Mouse (Mus musculus) lung, embryonic 16.5 days (tissue): ENCODE measurements around the gene Shank1. TPM values are rescaled to one million over a fixed set of nuclear protein-coding genes. Genes with fewer than 3 reads are reported as not detected.
A peak's percentile ranks its signal among the peaks of the same experiment; 100 is the strongest.

Experiments used
- ATAC-seq: fragments of 200-750 bp; cut with Nextera tagmentation; 2 replicates; pipeline ENCODE4 v1.8.0; 2017; ENCODE audit warnings: low read depth, mild to moderate bottlenecking, moderate library complexity
- H3K27ac ChIP-seq: fragments of 300-500 bp; sonication (generic); 2 replicates; pipeline ENCODE4 v1.5.1; 2014; ENCODE audit warnings: mild to moderate bottlenecking, control low read depth, low read length
- H3K27me3 ChIP-seq: fragments of 300-500 bp; sonication (generic); 2 replicates; pipeline ENCODE4 v1.6.1; 2014; ENCODE audit warnings: low read depth, low read length, mixed read lengths; ENCODE audit not compliant: control insufficient read depth, insufficient read depth
- H3K36me3 ChIP-seq: fragments of 300-500 bp; sonication (generic); 2 replicates; pipeline ENCODE4 v1.6.1; 2014; ENCODE audit warnings: low read length; ENCODE audit not compliant: control insufficient read depth, insufficient read depth
- H3K4me1 ChIP-seq: fragments of 300-500 bp; sonication (generic); replicated peaks from 2 replicates; pipeline ENCODE4 v1.6.1; 2014; ENCODE audit warnings: low read length, mixed read lengths; ENCODE audit not compliant: control insufficient read depth, insufficient read depth
- H3K4me2 ChIP-seq: fragments of 300-500 bp; sonication (generic); 2 replicates; pipeline ENCODE4 v1.6.1; 2014; ENCODE audit warnings: low read depth, low read length, control low read depth
- H3K4me3 ChIP-seq: fragments of 300-500 bp; sonication (generic); 2 replicates; pipeline ENCODE4 v1.5.1; 2014; ENCODE audit warnings: mild to moderate bottlenecking, low read length, control low read depth
- H3K9ac ChIP-seq: fragments of 300-500 bp; sonication (generic); 2 replicates; pipeline ENCODE4 v1.6.1; 2014; ENCODE audit warnings: low read length, control low read depth
- H3K9me3 ChIP-seq: fragments of 300-500 bp; sonication (generic); 2 replicates; pipeline ENCODE4 v1.6.1; 2016; ENCODE audit warnings: low read length; ENCODE audit not compliant: control insufficient read depth
- WGBS: fragments of 180-500 bp; shearing (Covaris S2); extraction: QIAGEN DNeasy Blood & Tissue Kit; methylation state at CpG from one replicate; pipeline ENCODE4 v1.1.7; 2014; 5-methylcytosine and 5-hydroxymethylcytosine counted together
- polyA plus RNA-seq: library from polyadenylated mRNA; unstranded; fragments of >200 nt; fragmentation: Nextera tagmentation; extraction: Ambion mirVana; gene quantifications from 2 replicates; pipeline ENCODE4 v1.2.1, GENCODE M21; 2015

Shank1 gene
- polyA plus RNA-seq, 1 experiment from 2014 or later = 1.1 TPM

- Histone ChIP-seq H3K4me2 (peak overlapping the region; percentile 88), H3K36me3 (no peaks in the 10 kb centered on the region), H3K9me3 (no peaks in the 10 kb centered on the region), H3K9ac (peak overlapping the region; percentile 76), H3K27ac (peak overlapping the region; percentile 76), H3K4me1 (peaks cover 14% of the 10 kb centered on the region), H3K4me3 (peak overlapping the region; percentile 71), H3K27me3 (no peaks in the 10 kb centered on the region)
- 5% methylated on average over 5 of the region's 5 CpGs for whole genome bisulfite sequencing
- ATAC-seq = 0 out of 2 replicates have a peak, but pooled peaks have one; percentile 18
Observed at GRCm38 (mm10) chr7:44374756-44375155, 64.7 kb downstream of the Shank1 start.

- ATAC-seq = no peak
- no peaks in the 10 kb centered on the region for H3K9me3 ChIP-seq
- H3K4me2 ChIP-seq = peak overlapping the region; percentile 88
- peak overlapping the region; percentile 76 for H3K27ac ChIP-seq
- H3K9ac ChIP-seq = no peak overlapping the region
- H3K4me1 ChIP-seq = peaks cover 14% of the 10 kb centered on the region
- peak overlapping the region; percentile 71; the same call in 1 of the 2 replicates for H3K4me3 ChIP-seq
- no peaks in the 10 kb centered on the region for H3K36me3 ChIP-seq
- 8% methylated on average over 10 of the region's 10 CpGs for WGBS
- no peaks in the 10 kb centered on the region for H3K27me3 ChIP-seq
Observed at GRCm38 (mm10) chr7:44375207-44375606, 65.2 kb downstream of the Shank1 start.

DNA sequence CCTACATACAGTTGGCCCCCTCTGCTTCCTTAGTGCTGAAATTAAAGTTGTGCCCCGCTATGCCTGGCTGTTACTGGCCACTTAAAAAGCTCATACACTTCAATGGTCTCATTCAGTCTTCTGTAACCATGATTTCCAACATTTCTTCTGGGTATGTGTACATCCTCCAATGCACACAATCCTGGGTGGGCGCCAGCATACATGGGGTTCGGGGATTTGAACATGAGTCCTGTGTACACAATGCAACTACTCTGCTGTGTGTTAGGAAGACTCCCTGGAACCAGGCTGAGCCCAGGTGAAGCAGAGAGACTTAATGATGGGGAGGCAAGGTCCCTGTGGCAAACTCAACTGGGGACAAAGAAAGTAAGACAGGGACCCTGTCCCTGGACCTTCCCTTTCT is 65.7 kb downstream of the Shank1 start:
- ATAC-seq = no peak
- Histone ChIP-seq H3K36me3 (no peaks in the 10 kb centered on the region), H3K9ac (no peak overlapping the region), H3K4me1 (peaks cover 14% of the 10 kb centered on the region), H3K9me3 (no peaks in the 10 kb centered on the region), H3K4me3 (no peak overlapping the region), H3K4me2 (no peak overlapping the region), H3K27me3 (no peaks in the 10 kb centered on the region), H3K27ac (no peak overlapping the region)
- 58% methylated on average over 3 of the region's 3 CpGs for WGBS

- no peak overlapping the region for H3K27ac ChIP-seq
- 24% methylated on average over 4 of the region's 4 CpGs for WGBS
- H3K4me1 ChIP-seq = peaks cover 14% of the 10 kb centered on the region
- no peaks in the 10 kb centered on the region for H3K36me3 ChIP-seq
- no peak overlapping the region for H3K4me2 ChIP-seq
- peak; percentile 10; the same call in 1 of the 2 replicates for ATAC-seq
- H3K9me3 ChIP-seq = no peaks in the 10 kb centered on the region
- H3K9ac ChIP-seq = no peak overlapping the region
- no peak overlapping the region for H3K4me3 ChIP-seq
- no peaks in the 10 kb centered on the region for H3K27me3 ChIP-seq
Observed at GRCm38 (mm10) chr7:44378290-44378689, 68.2 kb downstream of the Shank1 start.

DNA sequence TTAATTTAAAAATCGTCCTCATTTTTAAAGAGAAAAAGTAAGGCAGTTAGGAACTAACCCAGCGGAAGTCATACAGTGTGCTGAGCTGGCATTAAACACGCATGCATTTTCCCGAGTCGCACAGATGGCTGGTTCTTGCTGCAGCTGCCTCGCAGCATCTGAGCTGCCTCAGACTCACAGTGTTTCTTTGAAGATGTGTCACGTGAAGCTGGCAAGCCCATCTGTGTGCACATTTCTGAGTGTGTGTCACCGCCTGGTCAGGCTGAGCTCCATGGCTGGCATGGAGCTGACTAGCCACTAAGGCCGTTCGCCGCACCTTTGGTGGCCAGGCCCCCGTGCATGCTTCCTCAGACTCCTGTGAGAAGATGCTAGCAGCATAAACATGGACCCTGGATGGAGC is 72.5 kb downstream of the Shank1 start:
- no peaks in the 10 kb centered on the region for H3K36me3 ChIP-seq
- H3K27ac ChIP-seq = no peak overlapping the region
- H3K4me3 ChIP-seq = no peak overlapping the region
- 65% methylated on average over 12 of the region's 12 CpGs for WGBS
- H3K4me1 ChIP-seq = peaks cover 7% of the 10 kb centered on the region
- no peaks in the 10 kb centered on the region for H3K27me3 ChIP-seq
- H3K9ac ChIP-seq = no peak overlapping the region
- no peak overlapping the region for H3K4me2 ChIP-seq
- ATAC-seq = no peak
- no peaks in the 10 kb centered on the region for H3K9me3 ChIP-seq

DNA sequence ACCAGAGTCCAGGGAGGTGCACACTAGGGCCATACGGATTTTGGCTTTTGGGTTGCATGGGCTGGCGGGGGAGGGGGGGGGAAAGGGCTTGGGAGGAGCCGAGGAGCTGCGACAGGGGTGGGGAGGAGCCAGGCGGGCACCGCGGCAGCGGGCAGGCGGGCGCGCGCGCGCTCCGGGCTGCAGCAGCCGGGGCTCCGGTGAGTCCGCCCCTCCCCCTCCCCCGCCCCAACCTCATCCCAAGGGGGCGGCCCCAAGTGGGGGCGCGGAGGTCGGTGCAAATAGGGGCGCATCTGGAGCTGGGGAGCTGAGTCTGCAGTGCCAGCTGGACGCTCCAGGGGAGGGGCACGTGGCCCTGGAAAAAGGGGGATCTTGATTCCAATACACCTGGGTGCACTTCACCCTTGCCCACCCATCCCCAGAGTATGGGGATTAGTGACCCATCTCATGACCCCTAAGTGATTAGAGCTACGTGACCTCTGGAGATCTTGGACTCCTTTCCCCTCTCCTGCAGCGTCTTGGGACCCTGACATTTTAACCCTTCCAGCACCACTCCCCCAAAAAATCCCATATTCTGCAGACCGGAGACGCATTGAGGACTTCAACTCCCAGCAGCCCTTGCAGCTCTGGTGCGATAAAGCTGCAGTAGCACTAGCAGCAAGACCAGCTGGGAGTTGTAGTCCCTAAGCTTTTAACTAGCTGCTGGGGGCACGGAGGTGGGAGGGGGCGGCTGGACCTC is 74.1 kb downstream of the Shank1 start, which contains the start of gene Syt3:
Syt3 (plus strand) TSS at position 123 of the 736 bp plus-strand sequence.
- Histone ChIP-seq H3K4me1 (no peaks in the 10 kb centered on the region), H3K4me3 (peak within 1 kb of the TSS; percentile 54), H3K9me3 (no peaks in the 10 kb centered on the region), H3K27ac (no peak within 1 kb of the TSS), H3K4me2 (peak within 1 kb of the TSS; percentile 95), H3K9ac (peak within 1 kb of the TSS; percentile 59), H3K27me3 (no peaks in the 10 kb centered on the region), H3K36me3 (no peaks in the 10 kb centered on the region)
- peak; percentile 88 for ATAC-seq
- 0% methylated on average over 22 of the region's 33 CpGs for WGBS

- no peaks in the 10 kb centered on the region for H3K36me3 ChIP-seq
- H3K4me2 ChIP-seq = peak overlapping the region; percentile 95
- peak overlapping the region; percentile 54 for H3K4me3 ChIP-seq
- no peaks in the 10 kb centered on the region for H3K27me3 ChIP-seq
- peak; percentile 57; the same call in 1 of the 2 replicates for ATAC-seq
- H3K4me1 ChIP-seq = no peaks in the 10 kb centered on the region
- H3K27ac ChIP-seq = no peak overlapping the region
- H3K9ac ChIP-seq = peak overlapping the region; percentile 55
- H3K9me3 ChIP-seq = no peaks in the 10 kb centered on the region
- WGBS = 0% methylated on average over 17 of the region's 17 CpGs
Observed at GRCm38 (mm10) chr7:44384716-44385059, 74.6 kb downstream of the Shank1 start.

DNA sequence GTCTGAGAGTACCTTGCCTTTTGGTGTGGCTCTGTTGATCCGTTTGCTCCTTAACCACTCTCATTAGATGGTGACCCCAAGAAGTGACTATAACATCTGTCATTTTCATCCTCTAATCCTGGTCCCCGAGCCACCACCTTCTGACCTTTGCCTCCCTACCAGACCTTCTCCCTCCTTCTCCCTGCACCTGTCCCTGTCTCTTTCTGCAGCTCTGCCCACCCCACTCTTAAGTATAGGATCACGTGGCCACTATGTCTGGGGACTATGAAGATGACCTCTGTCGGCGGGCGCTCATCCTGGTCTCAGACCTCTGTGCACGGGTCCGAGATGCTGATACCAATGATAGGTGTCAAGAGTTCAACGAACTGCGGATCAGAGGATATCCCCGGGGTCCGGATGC is 75.7 kb downstream of the Shank1 start, which contains the start of gene 1700008O03Rik:
1700008O03Rik (minus strand) TSS at position 101 of the 400 bp plus-strand sequence.
- H3K27ac ChIP-seq = no peak within 1 kb of the TSS
- H3K9ac ChIP-seq = peak within 1 kb of the TSS; percentile 55
- peaks cover 2% of the 10 kb centered on the region; the same call in 1 of the 2 replicates for H3K27me3 ChIP-seq
- no peaks in the 10 kb centered on the region for H3K36me3 ChIP-seq
- H3K4me2 ChIP-seq = peak within 1 kb of the TSS; percentile 95
- no peak for ATAC-seq
- no peaks in the 10 kb centered on the region for H3K9me3 ChIP-seq
- H3K4me3 ChIP-seq = peak within 1 kb of the TSS; percentile 54
- 71% methylated on average over 12 of the region's 12 CpGs for WGBS
- no peaks in the 10 kb centered on the region for H3K4me1 ChIP-seq

DNA sequence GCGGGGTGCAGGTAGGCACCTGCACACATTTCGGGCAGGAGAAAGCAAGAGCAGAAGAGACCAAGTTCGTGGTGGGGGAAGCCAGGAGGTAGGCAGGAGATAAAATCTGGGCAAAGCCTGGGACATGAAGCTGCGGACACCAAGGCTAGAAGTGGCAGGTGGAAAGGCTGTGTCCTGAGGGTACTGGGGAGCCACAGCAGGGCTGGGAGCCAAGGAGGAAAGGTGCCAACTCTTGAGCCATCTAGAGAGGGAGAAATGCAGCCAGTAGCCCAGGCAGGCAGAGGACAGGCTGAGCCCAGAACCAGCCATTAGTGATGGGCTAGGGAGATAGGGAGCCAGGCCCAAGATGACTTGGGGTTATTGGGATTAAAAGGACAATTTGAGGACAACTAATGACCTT is 81.8 kb downstream of the Shank1 start:
- Histone ChIP-seq H3K27me3 (peaks cover 2% of the 10 kb centered on the region; the same call in 1 of the 2 replicates), H3K9me3 (no peaks in the 10 kb centered on the region), H3K9ac (no peak overlapping the region), H3K4me2 (no peak overlapping the region), H3K36me3 (no peaks in the 10 kb centered on the region), H3K4me1 (no peaks in the 10 kb centered on the region), H3K4me3 (no peak overlapping the region), H3K27ac (no peak overlapping the region)
- ATAC-seq = no peak
- 74% methylated on average over 4 of the region's 4 CpGs for WGBS
